Mouse (Mus musculus) thymus, postnatal 14 days (tissue): ENCODE results near the gene Aoc2.
"Not testable (repeated sequence)": the region's sequence is repeated elsewhere in the genome, so short reads cannot be mapped to it uniquely, and the experiment has no call there.

Experiments used
- DNase-seq: peaks from one replicate; pipeline ENCODE4 v3.0.0; 2021

The Aoc2 gene

GRCm38 (mm10) chr11:101315665-101316500 lies 9.0 kb upstream of the Aoc2 start, which contains the start of gene Psme3:
Psme3 (plus strand) TSS chr11:101316213.
- DNase-seq: peak; percentile 92

DNA sequence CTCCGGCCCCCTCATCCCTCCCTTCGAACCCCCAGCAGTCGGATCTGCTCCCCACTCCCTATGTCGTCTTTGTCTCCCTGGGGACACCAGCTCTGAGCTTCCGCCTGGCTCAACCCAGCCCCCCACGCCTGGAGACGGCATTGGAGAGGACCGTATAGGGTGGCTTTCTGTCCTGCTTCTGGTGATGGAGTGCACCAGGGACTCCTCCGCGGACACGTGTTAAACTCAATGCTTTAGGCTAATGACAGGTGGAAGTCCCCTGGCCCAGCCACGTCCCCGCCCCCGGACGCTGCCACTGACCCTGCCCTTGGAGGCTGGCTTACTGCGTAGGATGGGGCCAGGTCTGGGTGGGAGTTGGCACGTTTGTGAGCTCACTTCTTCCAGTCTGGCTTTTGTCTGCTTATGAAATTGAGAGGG lies 8.4 kb upstream of the Aoc2 start:
- DNase-seq: no peak

DNA sequence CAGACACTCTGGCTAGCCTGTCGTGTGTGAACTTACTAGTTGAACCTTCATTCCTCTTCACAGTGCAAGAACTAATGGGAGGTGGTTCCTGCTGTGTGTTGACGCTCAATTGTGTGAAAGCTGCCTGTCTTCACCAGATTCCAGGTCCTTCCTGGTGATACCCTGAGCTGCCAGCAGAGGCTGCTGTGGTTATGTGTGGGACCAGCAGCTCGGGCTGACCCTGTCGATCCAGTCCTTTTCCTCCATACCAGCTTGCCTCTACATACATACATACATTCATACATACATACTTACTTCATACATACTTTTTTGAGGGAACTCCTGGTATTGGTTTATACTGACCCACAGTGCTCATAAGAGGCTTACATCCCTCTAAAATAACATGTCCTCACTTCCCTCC lies 1.3 kb upstream of the Aoc2 start:
- DNase-seq: peak; percentile 62

DNA sequence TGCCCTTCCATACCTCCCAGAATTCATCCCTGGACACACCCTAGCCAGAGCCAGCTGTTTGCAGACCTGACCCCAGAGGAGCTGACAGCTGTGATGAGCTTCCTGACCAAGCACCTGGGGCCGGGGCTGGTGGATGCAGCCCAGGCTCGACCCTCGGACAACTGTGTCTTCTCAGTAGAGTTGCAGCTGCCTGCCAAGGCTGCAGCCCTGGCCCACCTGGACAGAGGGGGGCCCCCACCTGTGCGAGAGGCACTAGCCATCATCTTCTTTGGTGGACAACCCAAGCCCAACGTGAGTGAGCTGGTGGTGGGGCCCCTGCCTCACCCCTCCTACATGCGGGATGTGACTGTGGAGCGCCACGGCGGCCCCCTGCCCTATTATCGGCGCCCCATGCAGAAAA lies 338 bp downstream of the Aoc2 start:
- not testable (repeated sequence) for DNase-seq

DNA sequence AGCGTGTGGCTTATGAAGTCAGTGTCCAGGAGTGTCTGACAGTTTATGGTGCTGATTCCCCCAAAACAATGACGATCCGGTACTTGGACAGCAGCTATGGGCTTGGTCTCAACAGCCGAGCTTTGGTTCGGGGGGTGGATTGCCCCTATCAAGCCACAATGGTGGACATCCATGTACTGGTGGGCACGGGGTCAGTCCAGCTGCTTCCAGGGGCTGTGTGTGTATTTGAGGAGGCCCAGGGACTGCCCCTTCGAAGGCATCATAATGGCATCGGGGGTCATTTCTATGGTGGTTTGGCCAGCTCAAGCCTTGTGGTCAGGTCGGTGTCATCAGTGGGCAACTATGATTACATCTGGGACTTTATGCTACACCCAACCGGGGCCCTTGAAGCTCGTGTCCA lies 1.3 kb downstream of the Aoc2 start:
- DNase-seq: no peak

GRCm38 (mm10) chr11:101327311-101327710 lies 2.4 kb downstream of the Aoc2 start:
- DNase-seq: no peak

DNA sequence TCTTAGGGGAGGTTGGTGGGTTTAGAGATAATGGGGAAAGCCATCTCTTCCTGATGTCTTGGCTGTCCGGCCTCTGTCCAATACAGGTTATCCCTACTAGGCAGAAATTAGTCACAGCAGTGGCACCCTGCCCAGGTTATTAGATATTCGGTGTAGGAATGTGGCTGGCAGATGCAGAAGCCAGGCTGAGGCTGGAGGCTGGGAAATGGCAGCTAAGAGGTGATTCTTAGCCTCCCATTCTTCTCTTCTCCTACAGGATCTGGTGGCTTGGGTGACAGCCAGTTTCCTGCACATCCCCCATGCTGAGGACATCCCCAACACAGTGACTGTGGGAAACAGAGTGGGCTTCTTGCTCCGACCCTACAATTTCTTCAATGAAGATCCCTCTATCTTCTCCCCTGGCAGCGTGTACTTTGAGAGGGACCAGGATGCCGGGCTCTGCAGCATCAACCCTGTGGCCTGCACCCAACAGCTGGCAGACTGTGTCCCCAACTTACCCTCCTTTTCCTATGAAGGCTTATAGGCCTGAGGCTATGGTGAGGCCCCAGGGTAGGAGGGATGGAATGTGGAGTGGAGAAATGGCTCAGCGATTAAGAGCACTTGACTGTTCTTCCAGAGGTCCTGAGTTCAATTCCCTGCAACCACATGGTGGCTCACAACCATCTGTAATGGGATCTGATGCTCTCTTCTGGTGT lies 4.2 kb downstream of the Aoc2 start:
- DNase-seq: no peak

DNA sequence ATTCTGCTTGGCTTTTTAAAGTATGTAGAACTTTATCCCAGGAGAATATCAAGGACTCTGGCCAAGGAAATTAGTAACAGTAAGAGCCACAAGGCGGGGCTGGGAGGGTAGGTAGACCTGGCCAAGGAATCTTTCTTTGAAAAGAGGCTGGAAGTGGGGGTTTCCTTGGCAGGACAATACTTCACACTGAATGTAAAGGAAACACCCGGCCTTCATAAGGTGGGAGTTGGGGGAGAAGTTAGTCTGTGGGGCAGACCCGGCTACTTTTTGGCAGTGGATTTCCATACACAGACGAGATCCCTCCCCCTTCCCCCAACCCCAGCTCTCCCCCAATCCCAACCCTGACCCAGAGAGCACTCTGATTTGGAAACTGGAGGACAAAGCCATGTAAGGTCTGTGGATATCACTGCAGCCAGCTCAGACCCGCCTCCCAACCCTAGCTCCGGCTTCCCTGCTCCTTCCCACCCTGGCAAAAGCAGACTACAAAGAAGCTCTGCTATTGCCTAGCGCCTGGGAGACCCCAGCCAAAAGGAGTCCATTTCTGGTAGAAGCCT lies 5.6 kb downstream of the Aoc2 start, which contains the start of gene Aoc3:
Gene Aoc3 (plus strand): TSS at position 235 of the 554 bp plus-strand sequence.
- no peak for DNase-seq

GRCm38 (mm10) chr11:101330961-101331360 lies 6.1 kb downstream of the Aoc2 start:
- not testable (repeated sequence) for DNase-seq

DNA sequence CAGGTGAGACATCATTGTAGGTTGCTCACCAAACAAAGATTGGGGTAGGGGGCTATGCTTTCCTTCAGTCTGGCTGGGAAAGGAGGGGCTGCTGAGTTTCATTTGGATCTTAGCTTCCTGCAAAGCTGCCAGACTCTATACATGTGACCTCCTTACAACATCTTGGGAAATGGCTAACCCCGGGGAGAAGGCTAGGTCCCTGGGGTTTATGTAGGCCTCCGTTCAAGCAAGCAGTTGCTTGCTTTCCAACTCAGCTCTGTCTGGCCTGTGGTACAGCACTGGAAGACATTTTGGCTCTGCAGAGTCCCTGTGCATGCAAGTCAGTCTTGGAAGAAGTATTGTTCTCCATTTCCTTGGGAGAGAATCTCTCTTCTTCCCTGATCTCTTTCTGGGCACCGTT lies 7.7 kb downstream of the Aoc2 start:
- no peak for DNase-seq

- DNase-seq: no peak
Observed at GRCm38 (mm10) chr11:101334023-101334422, 9.2 kb downstream of the Aoc2 start.

DNA sequence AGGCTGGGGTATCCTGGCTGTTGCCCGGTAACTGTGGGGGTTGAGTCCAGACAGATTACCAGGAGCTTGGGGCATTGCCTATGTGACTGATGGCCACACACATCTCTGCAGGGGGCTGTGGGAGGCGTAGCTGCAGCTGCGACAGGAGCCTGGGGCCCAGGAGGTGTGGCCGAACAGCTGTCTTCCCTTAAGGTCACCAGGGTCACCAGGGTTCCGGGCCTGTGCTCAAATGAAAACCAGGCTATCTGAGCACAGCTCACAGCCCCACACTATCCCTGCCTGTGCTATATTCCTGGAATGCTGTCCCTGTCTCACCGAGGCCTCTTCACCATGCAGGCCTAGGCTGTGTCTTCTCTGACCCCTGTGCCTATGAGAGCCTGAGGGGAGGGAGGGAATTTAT lies 9.7 kb downstream of the Aoc2 start:
- no peak for DNase-seq

DNA sequence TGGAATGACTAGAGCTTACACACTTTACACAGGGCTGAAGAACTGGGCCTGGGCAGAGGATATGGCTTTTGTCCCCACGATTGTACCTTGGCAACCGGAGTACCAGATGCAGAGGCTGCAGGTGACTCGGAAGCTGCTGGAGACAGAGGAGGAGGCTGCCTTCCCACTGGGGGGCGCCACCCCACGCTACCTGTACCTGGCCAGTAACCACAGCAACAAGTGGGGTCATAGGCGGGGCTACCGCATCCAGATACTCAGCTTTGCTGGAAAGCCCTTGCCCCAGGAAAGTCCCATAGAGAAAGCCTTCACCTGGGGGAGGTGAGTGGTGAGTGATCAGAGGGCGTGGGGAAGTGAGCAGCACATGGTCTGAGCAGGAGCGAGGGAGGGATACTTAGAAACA lies 10.8 kb downstream of the Aoc2 start:
- DNase-seq: peak; percentile 29

- DNase-seq: peak; percentile 40
Observed at GRCm38 (mm10) chr11:101338123-101338760, 13.4 kb downstream of the Aoc2 start.

DNA sequence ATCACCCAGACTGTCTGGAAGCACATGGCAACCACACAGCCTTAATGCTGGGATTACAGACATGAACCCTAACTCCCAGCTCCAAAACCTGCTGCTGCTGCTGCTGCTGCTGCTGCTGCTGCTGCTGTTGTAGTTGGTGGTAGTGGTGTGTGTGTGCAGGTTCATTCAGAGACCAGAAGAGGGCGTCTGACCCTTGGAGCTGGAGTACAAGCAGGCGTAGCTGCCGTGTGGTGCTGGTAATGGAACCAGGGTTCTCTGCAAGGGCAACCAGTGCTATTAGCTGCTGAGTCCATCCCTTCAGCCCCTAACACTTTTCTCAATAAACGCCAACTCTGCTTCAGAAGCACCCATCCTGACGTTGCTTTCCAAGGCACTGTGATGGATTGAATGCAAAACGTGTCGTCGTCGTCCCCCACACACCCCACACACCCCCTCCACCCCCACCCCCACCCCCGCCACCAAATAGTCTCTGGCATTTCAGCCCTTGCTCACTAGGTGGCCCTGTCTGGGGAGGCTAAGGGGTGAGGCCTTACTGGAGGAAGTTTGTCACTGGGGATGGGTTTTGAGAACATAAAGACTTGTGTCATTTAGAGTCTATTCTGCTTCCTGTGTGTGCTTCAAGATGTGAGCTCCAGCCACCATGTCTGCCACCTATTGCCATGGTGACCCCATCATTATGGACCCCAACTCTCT lies 22.4 kb downstream of the Aoc2 start:
- no peak for DNase-seq

GRCm38 (mm10) chr11:101348774-101349173 lies 23.9 kb downstream of the Aoc2 start:
- no peak for DNase-seq

DNA sequence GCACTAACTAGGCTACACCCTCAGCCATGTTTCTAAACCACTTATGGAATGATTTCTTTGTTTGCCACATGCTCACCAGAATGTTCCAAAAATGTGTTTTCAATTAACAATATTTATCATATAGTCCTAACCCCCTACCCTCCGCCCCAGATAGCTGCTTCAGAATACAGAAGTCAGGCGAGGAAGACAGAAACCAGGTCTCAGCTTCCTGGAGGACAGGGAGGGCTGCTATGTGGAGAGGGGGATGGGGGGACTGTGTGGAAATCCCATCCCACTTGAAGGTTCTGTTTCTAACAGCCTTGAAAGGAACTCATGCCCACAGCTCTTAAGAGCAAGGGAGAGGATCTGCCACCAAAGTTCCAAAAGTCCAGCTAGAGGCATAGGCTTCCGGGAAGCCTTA lies 24.4 kb downstream of the Aoc2 start:
- no peak for DNase-seq

DNA sequence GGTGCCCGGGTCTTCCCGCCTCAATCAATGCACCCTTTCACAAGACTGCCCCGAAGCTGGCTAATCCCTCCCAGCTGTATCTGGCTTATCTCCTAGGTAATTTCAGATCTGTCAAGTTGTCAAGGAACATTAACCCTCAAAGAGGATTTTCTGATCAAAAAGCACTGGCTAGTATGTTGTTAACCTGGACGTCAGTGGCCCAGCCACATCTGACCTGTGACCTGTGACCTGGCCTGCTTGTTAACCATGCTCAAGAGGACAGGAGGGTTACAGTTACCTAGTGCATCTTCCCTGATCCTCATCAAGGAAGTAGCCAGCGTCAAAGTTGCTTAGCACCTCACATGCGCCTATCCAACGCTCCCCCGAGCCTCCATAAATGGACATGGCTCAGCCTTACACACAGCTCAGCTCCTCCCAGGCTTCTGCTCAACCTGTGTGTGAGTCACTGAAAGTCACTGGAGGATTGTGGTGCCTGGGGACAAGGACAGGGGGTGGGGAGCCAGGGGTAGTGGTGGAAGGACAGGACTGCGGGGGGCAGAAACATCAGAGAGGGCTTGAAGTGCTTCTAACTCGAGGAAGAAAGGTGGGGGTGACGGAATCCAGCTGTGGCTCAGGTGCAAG lies 26.3 kb downstream of the Aoc2 start:
- no peak for DNase-seq

DNA sequence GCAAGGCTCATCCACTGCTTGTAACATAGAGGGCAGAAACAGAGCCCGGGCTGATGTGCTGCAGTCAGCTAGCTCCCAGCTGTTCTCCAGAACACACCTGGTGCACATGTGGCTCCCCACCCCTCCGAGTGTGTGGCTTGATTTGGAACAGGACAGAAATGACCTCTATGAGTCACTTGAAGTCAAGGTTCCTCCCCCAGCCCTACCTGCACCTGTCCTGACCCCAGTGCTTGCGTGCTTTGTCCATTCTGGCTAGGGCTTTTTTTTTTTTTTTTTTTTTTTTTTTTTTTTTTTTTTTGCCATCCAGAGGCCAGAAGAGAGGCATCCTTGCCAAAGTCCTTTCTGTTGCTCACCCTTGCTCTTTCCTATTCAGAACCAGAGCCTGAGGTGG lies 26.9 kb downstream of the Aoc2 start:
- no peak for DNase-seq

DNA sequence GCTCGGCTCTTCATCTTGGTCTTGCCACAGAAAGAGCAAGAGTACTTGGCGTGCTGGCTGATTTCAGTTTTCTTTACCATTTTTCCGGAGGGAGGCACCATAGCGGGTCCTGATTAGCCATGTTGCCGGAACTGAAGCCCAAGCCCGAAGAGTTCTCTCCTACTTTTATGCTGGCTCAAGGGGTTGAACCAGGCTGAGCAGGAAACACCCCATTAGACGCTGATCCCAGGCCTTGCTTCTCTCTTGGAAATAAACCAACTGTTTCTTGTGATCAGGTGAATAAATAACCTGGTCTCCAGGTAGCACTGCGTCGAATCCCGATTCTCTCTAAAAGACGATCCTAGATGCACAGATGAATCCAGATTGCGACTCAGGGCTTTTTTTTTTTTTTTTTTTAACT lies 28.6 kb downstream of the Aoc2 start:
- DNase-seq: no peak

DNA sequence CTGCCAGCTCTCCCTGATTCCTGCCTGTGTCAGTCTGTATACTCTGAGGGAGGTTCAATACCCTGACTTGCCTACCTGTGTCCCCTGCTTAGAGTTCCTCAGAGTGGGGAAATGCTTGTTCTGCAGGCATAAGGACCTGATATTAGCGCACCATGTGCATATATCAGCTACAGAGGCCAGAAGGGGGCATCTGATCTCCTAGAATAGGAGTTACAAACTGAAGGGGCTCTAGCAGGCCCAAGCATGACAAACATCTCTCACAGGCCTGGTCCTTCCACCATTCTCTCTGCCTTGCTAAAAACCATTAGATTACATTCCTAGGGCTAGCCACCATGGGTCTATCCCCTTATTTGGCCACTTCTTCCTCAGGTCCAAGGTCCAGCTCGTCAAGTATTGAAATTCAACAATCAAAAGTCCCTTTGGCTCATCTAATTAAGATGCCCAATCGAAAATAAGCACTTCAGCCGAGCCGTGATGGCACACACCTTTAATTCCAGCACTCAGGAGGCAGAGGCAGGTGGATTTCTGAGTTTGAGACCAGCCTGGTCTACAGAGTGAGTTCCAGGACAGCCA lies 29.7 kb downstream of the Aoc2 start:
- DNase-seq: peak; percentile 33

DNA sequence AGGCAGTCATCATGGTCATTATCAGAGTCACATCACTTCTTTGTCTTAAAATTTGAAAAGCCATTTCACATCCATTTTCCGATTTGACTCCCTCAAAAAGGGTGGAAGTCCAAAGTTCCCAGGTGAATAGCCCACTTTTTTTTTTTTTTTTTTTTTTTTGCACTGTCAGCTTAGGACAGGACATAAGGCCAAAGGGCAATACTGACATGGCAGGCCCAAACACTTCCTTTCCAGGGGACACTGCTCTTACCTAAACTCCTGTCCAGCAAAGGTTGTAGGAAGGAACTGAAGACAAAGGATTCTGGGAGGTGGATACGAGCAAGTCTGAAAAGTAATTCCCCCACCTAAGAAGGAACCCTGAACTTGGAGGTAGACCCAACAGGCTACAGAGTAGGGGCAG lies 31.1 kb downstream of the Aoc2 start:
- no peak for DNase-seq
